Mouse (Mus musculus) midbrain, embryonic 10.5 days (tissue): Measurements from ENCODE around the gene Fbxo22. TPM values are rescaled to one million over a fixed set of nuclear protein-coding genes. Genes with fewer than 3 reads are reported as not detected.

ENCODE experiments used
- DNase-seq: peaks from one replicate; pipeline ENCODE4 v3.0.0-alpha.2; 2017; ENCODE audit warnings: low spot score
- H3K27ac ChIP-seq: fragments of 300-500 bp; sonication (generic); replicated peaks from 2 replicates; pipeline ENCODE4 v1.5.1; 2016; ENCODE audit warnings: mild to moderate bottlenecking
- H3K27me3 ChIP-seq: fragments of 300-500 bp; sonication (generic); 2 replicates; pipeline ENCODE4 v1.6.1; 2016; ENCODE audit warnings: low read depth, mild to moderate bottlenecking; ENCODE audit not compliant: poor library complexity, severe bottlenecking
- H3K36me3 ChIP-seq: fragments of 300-500 bp; sonication (generic); 2 replicates; pipeline ENCODE4 v1.6.1; 2016; ENCODE audit warnings: mild to moderate bottlenecking, moderate library complexity
- H3K4me1 ChIP-seq: fragments of 300-500 bp; sonication (generic); 2 replicates; pipeline ENCODE4 v1.6.1; 2016
- H3K4me3 ChIP-seq: fragments of 300-500 bp; sonication (generic); 2 replicates; pipeline ENCODE4 v1.5.1; 2016; ENCODE audit warnings: mild to moderate bottlenecking, moderate library complexity
- H3K9me3 ChIP-seq: fragments of 300-500 bp; sonication (generic); replicated peaks from 2 replicates; pipeline ENCODE4 v1.6.1; 2016; ENCODE audit warnings: mild to moderate bottlenecking
- WGBS: fragments of 180-500 bp; shearing (Covaris S2); methylation state at CpG from one replicate; pipeline ENCODE4 v1.1.7; 2016; 5-methylcytosine and 5-hydroxymethylcytosine counted together
- polyA plus RNA-seq: library from polyadenylated mRNA; unstranded; fragments of >200 nt; fragmentation: Nextera tagmentation; extraction: Ambion mirVana; gene quantifications from 2 replicates; pipeline ENCODE4 v1.2.1, GENCODE M21; 2016

The Fbxo22 gene
- polyA plus RNA-seq = 84.1 and 86.9 TPM in 2 replicates

DNA sequence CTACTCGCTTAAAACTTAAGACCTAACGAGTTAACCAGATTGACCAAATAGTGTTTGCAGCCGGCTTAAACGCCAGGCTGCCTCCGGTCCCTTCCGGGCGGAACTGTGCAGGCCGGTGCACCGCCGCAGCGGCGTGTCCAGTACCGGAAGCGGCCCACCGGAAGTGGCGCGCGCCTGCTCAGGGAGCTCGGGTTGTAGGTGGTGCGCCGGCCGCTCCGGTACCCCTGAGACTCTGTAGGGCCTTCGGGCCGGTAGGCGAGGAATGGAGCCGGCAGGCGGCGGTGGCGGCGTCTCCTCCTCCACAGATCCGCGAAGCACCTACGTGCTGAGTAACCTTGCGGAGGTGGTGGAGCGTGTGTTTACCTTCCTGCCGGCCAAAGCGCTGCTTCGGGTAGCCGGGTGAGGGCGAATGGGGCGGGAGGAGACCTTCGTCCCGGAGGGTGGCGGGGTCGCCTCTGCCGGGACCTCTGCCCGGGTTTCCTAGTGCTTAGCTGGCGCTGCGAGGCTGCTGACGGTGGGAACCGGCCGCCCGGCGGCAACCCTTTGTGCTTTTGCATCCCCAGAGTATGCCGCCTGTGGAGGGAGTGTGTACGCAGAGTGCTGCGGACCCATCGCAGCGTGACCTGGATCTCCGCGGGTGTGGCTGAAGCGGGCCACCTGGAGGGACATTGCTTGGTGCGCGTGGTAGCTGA, at the start of gene Fbxo22:
TSS of gene Fbxo22 (plus strand) at position 136 of the 692 bp plus-strand sequence.
- peak within 1 kb of the TSS; percentile 90 for H3K4me3 ChIP-seq
- whole genome bisulfite sequencing = under 1% methylated on average over 65 of the region's 65 CpGs
- no peaks in the 10 kb centered on the region for H3K9me3 ChIP-seq
- no peaks in the 10 kb centered on the region for H3K27me3 ChIP-seq
- peak; percentile 92 for DNase-seq
- peaks cover 29% of the 10 kb centered on the region for H3K4me1 ChIP-seq
- H3K36me3 ChIP-seq = peaks cover 27% of the 10 kb centered on the region
- peak within 1 kb of the TSS; percentile 95 for H3K27ac ChIP-seq

DNA sequence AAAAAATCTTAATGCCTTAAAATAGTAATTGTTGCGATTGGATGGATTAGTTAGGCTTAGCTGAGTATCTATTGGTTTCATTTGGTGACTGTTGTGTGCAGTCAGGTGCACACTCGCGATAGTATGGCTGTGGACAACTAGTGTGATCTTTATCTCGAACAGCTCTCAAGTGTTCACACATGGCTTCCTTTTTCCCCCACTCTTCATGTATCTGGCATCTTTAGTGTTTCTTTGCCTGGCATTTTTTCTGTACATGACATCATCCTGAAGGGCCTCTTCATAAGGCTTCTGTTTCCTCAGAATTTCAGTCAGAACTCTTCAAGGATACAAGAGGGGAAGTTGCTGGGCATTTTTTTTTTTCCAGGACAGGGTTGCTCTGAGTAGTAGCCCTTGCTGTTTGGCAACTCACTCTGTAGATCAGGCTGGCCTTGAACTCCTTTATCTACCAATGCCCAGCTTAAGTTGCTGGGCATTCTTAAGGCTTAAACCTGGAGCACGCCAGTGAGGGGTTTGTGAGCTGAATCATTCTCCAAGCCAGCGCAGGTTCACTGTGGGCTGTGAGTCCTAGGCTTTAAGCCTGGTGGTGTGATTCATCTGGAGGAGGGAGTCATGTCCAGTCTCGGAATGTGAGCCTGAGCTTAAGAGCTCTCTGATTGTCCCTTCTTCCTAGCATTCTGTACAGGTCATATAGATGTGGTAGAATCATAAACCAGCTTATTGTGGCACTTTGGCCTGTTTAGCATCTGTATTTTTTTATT, 37.9 kb upstream of the Fbxo22 start:
- 90% methylated on average over 7 of the region's 7 CpGs for WGBS
- Histone ChIP-seq H3K4me3 (no peak overlapping the region), H3K27ac (no peak overlapping the region), H3K36me3 (peaks cover 53% of the 10 kb centered on the region), H3K27me3 (no peaks in the 10 kb centered on the region), H3K9me3 (no peaks in the 10 kb centered on the region), H3K4me1 (no peaks in the 10 kb centered on the region)
- DNase-seq = no peak

DNA sequence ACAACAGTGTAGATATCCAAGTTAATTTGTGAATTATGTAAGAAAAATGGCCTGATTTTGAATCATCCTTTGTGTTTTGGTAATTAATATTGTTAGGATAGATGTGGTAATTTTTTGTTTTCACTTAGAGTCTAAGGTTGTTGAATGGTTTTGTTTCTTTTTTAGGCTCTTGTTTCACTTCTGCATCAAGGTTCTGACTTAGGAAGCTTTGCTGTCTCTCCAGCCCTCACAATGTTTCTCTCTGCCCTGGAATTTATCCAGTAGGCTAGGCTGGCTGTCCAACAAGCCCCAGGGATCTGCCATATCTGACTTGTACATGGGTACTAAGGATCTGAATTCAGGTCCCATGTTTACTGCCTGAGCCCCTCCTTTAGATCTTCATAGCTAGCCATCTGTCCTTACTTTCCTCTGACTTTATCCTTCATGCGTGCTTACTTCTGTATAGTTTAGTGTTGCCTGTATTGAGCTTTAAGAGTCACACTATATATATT, 36.5 kb upstream of the Fbxo22 start:
- DNase-seq = no peak
- Histone ChIP-seq H3K4me3 (no peak overlapping the region), H3K27ac (no peak overlapping the region), H3K9me3 (no peaks in the 10 kb centered on the region), H3K4me1 (no peaks in the 10 kb centered on the region), H3K27me3 (no peaks in the 10 kb centered on the region), H3K36me3 (peaks cover 40% of the 10 kb centered on the region)
- 96% methylated on average over 1 of the region's 1 CpGs for WGBS

DNA sequence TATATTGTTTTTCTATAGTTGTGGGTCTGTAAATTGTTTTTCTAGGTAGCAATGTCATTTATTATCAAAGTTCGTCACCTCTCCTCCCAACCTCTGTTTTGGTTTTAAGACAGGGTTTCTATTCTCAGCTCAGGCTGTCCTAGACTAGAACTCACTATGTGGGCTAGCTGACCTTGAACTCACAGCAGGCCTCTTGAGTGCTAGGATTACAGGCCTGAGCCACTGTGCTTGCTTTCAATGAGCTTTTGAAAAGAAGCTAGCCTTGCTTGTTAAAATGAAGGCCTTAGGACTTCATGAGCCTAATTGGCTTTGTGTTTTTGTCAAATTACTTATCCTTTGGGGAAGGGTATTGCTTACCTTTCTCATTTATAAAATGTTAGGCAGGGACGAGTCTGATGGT, 34.5 kb upstream of the Fbxo22 start:
- Histone ChIP-seq H3K4me3 (no peak overlapping the region), H3K27me3 (no peaks in the 10 kb centered on the region), H3K27ac (no peak overlapping the region), H3K36me3 (peaks cover 28% of the 10 kb centered on the region), H3K9me3 (no peaks in the 10 kb centered on the region), H3K4me1 (no peaks in the 10 kb centered on the region)
- DNase-seq = no peak
- WGBS = 78% methylated on average over 2 of the region's 2 CpGs

DNA sequence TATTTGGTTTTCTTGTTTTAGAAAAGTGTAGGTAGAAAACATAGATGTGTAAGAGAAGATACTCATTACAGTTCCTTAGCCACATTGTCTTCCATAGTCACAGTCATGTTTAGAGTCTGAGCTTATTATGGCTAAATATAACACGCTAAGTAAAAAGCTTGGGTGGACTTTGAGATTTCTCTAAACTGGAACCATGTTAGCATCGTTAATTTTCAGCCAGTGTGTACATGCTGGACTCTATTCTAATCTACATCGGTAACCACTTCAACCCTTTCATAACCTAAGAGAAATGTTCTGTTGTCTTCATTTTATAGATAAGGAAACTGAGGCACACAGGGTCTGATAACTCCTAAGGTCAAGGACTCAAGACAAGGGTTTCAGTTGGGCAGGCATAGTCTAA, 12.8 kb upstream of the Fbxo22 start:
- no peak for DNase-seq
- H3K36me3 ChIP-seq = peaks cover 61% of the 10 kb centered on the region
- WGBS = 93% methylated on average over 3 of the region's 3 CpGs

DNA sequence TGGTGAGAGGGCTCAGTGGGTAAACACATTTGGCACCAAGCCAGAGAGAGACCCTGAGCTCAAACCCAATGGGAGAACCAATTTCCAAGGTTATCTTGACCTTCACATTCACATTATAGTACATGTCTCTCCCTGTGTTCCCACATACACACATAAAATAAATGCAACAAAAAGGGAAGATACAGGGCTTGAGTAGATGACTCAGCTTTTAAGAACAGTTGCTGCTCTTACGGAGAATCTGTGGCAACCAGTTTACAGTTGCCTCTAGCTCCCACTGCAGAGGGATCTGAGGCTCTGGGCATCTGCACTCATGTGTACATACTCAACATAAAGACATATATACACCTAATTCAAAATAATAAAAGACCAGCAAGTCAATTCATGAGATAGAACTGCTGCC, 10.5 kb upstream of the Fbxo22 start:
- Histone ChIP-seq H3K36me3 (peaks cover 59% of the 10 kb centered on the region), H3K27ac (no peak overlapping the region), H3K9me3 (no peaks in the 10 kb centered on the region), H3K27me3 (no peaks in the 10 kb centered on the region), H3K4me1 (no peaks in the 10 kb centered on the region), H3K4me3 (no peak overlapping the region)
- no peak for DNase-seq
- WGBS = 90% methylated on average over 1 of the region's 1 CpGs

More for the DNA sequence above, 12.8 kb upstream of the Fbxo22 start:
- Histone ChIP-seq H3K9me3 (no peaks in the 10 kb centered on the region), H3K27ac (no peak overlapping the region), H3K4me3 (no peak overlapping the region), H3K27me3 (no peaks in the 10 kb centered on the region), H3K4me1 (no peaks in the 10 kb centered on the region)

DNA sequence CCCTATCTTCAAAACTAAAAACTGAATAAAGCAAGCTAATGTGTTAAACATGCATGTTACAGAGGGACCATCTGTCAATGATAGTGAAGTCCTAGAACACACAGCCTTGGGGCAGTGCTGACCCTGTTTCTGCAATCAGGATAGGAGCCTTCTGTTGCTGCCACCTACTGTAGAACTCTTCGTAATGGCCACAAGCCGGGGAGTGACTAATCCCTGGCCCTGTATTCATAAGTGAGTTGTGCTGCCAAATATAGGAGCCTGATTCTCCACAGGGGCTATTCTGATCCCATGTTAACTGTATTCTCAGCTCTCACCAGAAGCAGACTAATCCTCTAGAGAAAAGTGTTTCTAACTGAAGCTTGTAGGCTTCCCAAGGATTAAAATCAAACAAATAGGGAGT, 9.4 kb upstream of the Fbxo22 start:
- H3K36me3 ChIP-seq = peaks cover 63% of the 10 kb centered on the region
- H3K4me1 ChIP-seq = no peaks in the 10 kb centered on the region
- H3K27ac ChIP-seq = no peak overlapping the region
- no peak for DNase-seq
- H3K27me3 ChIP-seq = no peaks in the 10 kb centered on the region
- H3K9me3 ChIP-seq = no peaks in the 10 kb centered on the region
- H3K4me3 ChIP-seq = no peak overlapping the region
- 85% methylated on average over 2 of the region's 2 CpGs for WGBS

DNA sequence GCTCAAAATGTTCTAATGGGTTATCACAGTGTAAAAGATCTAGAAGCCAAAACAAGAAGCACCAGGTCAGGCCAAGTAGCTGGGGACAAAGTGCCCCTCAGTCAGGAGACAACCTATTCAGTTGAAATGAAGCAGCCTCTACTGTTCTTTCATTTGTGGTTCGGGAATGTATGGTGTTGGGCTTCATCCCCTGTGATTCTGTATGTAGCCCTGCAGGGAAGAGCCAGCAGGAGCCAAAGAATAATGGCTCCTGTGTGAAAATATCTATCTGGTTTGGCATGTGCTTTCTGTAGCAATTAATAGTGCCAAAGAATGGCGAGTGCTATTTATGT, 301 bp upstream of the Fbxo22 start:
- Histone ChIP-seq H3K36me3 (peaks cover 27% of the 10 kb centered on the region), H3K4me1 (peaks cover 29% of the 10 kb centered on the region), H3K9me3 (no peaks in the 10 kb centered on the region), H3K4me3 (peak overlapping the region; percentile 90), H3K27me3 (no peaks in the 10 kb centered on the region), H3K27ac (peak overlapping the region; percentile 95)
- WGBS = 1% methylated on average over 2 of the region's 2 CpGs
- no peak for DNase-seq

DNA sequence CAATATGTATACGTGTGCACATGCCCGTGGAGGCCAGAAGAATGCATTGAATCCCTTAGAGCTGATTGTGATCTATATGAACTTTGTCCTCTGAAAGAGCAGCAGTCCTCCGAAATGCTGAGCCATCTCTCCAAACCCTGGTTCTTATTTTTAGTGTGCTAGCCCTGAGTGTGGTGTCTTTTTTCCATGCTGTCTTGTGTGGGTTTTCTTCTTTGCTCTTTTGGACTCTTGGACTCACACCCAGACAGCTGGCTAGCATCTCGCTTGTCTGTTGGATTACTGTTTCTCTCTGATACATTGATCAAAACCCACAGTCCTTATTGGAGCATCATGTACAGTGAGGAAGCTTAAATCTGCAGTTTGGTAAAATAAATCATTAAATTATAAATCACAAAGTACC, 2.9 kb downstream of the Fbxo22 start:
- no peak overlapping the region for H3K27ac ChIP-seq
- no peak for DNase-seq
- H3K9me3 ChIP-seq = no peaks in the 10 kb centered on the region
- no peaks in the 10 kb centered on the region for H3K27me3 ChIP-seq
- peaks cover 42% of the 10 kb centered on the region for H3K36me3 ChIP-seq
- WGBS = 88% methylated on average over 4 of the region's 4 CpGs
- peaks cover 37% of the 10 kb centered on the region for H3K4me1 ChIP-seq
- no peak overlapping the region for H3K4me3 ChIP-seq

DNA sequence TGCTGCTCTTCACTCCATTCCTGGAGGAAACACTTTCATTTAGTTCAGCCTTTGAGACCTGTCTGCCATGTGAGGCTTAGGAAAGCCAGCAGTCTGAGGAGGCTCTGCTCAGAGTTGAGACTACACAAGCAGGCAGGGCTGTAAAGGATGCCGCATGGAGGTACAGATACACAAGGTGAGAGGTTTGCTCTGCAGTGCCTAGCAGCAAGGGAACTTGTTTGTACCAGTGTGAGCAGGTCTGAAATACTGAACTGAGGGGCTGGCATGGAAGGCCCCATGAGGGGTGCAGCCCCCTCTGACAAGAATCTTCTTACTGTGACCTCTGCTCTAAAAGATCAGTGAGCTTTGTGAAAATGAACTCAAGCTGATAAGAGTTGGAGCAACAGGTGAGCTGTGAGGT, 4.7 kb downstream of the Fbxo22 start:
- Histone ChIP-seq H3K4me3 (no peak overlapping the region), H3K27me3 (no peaks in the 10 kb centered on the region), H3K9me3 (no peaks in the 10 kb centered on the region), H3K36me3 (peaks cover 59% of the 10 kb centered on the region), H3K27ac (no peak overlapping the region), H3K4me1 (peaks cover 32% of the 10 kb centered on the region)
- 94% methylated on average over 1 of the region's 1 CpGs for WGBS
- no peak for DNase-seq

DNA sequence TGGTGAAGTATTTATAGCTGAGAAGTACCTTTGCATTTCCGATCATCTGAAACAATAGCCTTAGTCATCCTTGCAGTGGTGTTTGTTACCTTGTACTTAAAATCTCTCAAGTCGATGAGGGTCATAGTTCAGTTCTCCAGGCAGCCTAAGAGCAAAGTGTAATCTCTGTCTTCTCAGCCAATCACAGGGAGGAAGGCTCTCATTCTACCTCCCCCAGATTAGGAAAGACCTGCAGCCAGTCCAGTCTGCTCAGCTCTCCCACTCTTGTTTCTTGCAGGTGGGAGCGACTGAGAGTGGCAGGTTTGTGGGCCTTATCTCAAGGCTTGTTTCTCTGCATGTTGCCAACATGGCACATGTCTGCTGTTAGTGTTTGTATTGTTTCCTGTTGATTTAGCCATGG, 6.3 kb downstream of the Fbxo22 start:
- Histone ChIP-seq H3K4me3 (no peak overlapping the region), H3K36me3 (peaks cover 76% of the 10 kb centered on the region), H3K27me3 (no peaks in the 10 kb centered on the region), H3K27ac (no peak overlapping the region), H3K9me3 (no peaks in the 10 kb centered on the region), H3K4me1 (peaks cover 20% of the 10 kb centered on the region)
- DNase-seq = no peak
- WGBS = 92% methylated on average over 3 of the region's 3 CpGs

DNA sequence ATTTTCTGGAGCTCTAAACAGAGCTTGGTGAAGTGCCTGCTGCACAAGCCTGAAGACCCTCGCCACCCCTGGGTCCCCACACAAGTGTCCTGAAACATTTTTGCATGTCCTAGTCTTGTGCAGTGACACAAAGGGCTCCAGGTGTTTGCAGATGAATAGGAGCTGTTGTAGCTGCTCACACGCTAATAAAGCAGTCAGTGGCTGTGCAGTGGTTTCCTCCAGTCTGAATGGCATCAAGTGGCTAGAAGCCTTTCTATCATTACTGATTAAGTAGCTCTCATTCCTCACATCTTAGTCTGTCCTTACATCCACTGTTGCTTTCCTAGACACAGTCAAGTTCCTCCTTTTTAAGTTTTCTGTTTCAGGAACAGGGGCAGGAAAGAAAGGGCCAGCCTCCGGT, 6.9 kb downstream of the Fbxo22 start:
- Histone ChIP-seq H3K27me3 (no peaks in the 10 kb centered on the region), H3K27ac (no peak overlapping the region), H3K4me1 (peaks cover 14% of the 10 kb centered on the region), H3K4me3 (no peak overlapping the region), H3K36me3 (peaks cover 82% of the 10 kb centered on the region), H3K9me3 (no peaks in the 10 kb centered on the region)
- DNase-seq = no peak
- 83% methylated on average over 3 of the region's 3 CpGs for WGBS

DNA sequence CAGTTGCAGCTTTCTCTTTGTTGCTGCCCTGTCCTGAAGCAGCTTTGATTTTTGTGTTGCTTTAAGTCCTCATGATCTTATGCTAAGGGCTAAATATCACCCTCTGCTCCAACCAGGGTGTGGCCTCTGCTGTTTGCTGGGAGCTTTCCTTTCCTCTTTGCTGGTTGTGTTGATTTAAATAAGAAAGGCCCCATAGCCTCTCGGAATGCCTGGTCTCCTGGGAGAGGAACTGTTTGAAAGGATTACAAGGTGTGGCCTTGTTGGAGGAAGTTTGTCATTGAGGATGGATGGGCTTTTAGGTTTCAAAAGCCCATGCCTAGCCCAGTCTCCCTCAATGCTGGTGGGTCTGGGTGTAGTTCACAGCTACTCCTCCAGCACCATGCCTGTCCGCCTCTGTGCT, 7.4 kb downstream of the Fbxo22 start:
- peaks cover 13% of the 10 kb centered on the region for H3K4me1 ChIP-seq
- no peak overlapping the region for H3K27ac ChIP-seq
- 70% methylated on average over 2 of the region's 2 CpGs for WGBS
- no peak for DNase-seq
- H3K27me3 ChIP-seq = no peaks in the 10 kb centered on the region
- H3K4me3 ChIP-seq = no peak overlapping the region
- no peaks in the 10 kb centered on the region for H3K9me3 ChIP-seq
- H3K36me3 ChIP-seq = peaks cover 85% of the 10 kb centered on the region
